In genomic region chr12:112841338-112841892, GRCm38 (mm10) we compare ENCODE assay signal across 12 mouse cellular contexts. TPM values are rescaled to one million over a fixed set of nuclear protein-coding genes. Genes with fewer than 3 reads are reported as not detected.
DNase-seq lines count a peak whose midpoint lies in the region; ATAC-seq and TF ChIP-seq lines count a peak whose summit lies in the region.
"Not testable (repeated sequence)": the region's sequence is repeated elsewhere in the genome, so short reads cannot be mapped to it uniquely, and the experiment has no call there.
"Had no signal": no experiment of that assay in that cellular context is flagged by ENCODE, and none has a peak within 500 bp of the region (broad histone marks: within the 10 kb centered on the region; RNA-seq: fewer than 3 reads in every experiment).

No protein-coding gene starts in this region.

- ATAC-seq in liver, postnatal 0 days = not testable (repeated sequence)

- TF ChIP-seq EP300 in liver, postnatal 0 days (IDR thresholded peaks at IDR 0.05; ENCODE audit: low read depth) = not testable (repeated sequence)

- 54% methylated on average over 4 of the region's 4 CpGs for WGBS in liver, postnatal 0 days (ENCODE audit: insufficient replicate concordance)

- H3K9me3 ChIP-seq in liver, postnatal 0 days (ENCODE audit: low read length) = not testable (repeated sequence)

- H3K9ac ChIP-seq in liver, postnatal 0 days (replicated peaks) = not testable (repeated sequence)

- not testable (repeated sequence) for H3K4me2 ChIP-seq in liver, postnatal 0 days (ENCODE audit: low read depth, low read length)

- not testable (repeated sequence) for H3K4me1 ChIP-seq in liver, postnatal 0 days (ENCODE audit: insufficient read depth)

- H3K36me3 ChIP-seq in liver, postnatal 0 days (replicated peaks; ENCODE audit: insufficient read depth, low read length) = not testable (repeated sequence)

- H3K27ac ChIP-seq in layer of hippocampus, adult 2 months; liver, postnatal 0 days (ENCODE audit: low read depth): not testable (repeated sequence)

- H3K27me3 ChIP-seq in liver, postnatal 0 days (ENCODE audit: insufficient read depth, low read length) = not testable (repeated sequence)

- H3K4me3 ChIP-seq in layer of hippocampus, adult 2 months; liver, postnatal 0 days (ENCODE audit: low read depth, low read length): not testable (repeated sequence)

- peak; percentile 14; the same call in 1 of the 2 replicates for TF ChIP-seq CTCF in layer of hippocampus, adult 2 months (conservative IDR thresholded peaks at IDR 0.05)
- TF ChIP-seq CTCF in liver, postnatal 0 days (IDR thresholded peaks at IDR 0.05; ENCODE audit: low read depth) = peak; percentile 11; the same call in 1 of the 2 replicates

- DNase-seq in ES-CJ7 (ENCODE audit: low read depth, low spot score) = peak; percentile 41
- DNase-seq in R1 (ENCODE audit: low read depth, low spot score) = peak; percentile 66
- not testable (repeated sequence) for DNase-seq in layer of hippocampus, adult 2 months (ENCODE audit: low spot score in 2 of 2); liver, postnatal 0 days
- peak; percentile 10 for DNase-seq in naive thymus-derived CD4-positive, alpha-beta T cell, adult 2 months (ENCODE audit: low read depth)
- peak; percentile 5 for DNase-seq in thymus, postnatal 14 days

RNA-seq across cellular contexts. Expression of gene Cdca4, which starts 12.2 kb away (rescaled TPM):
- total RNA-seq in layer of hippocampus, adult 2 months (2021) = 10 to 100 TPM in 1 of 2 experiments, 1 to 10 TPM in 1; 7.1 to 10.8 TPM
- 29.8 and 30.4 TPM in 2 replicates for polyA plus RNA-seq in liver, postnatal 0 days (2015; fragmentation: Nextera tagmentation; extraction: Ambion mirVana)

RNA-seq across cellular contexts. Expression of gene Gpr132, which starts 26.6 kb away (rescaled TPM):
- total RNA-seq in layer of hippocampus, adult 2 months (2021) = not detected
- 0.26 and 0.34 TPM in 2 replicates for polyA plus RNA-seq in liver, postnatal 0 days (2015; fragmentation: Nextera tagmentation; extraction: Ambion mirVana)
- polyA plus RNA-seq: forebrain, embryonic 13.5 days; forebrain, embryonic 16.5 days; hindbrain, embryonic 11.5 days; hindbrain, embryonic 14.5 days had no signal

RNA-seq across cellular contexts. Expression of gene Clba1, which starts 32.7 kb away (rescaled TPM):
- total RNA-seq in layer of hippocampus, adult 2 months (2021) = 10 to 100 TPM; 12.8 to 13.2 TPM
- 0.69 TPM in 2 replicates for polyA plus RNA-seq in liver, postnatal 0 days (2015; fragmentation: Nextera tagmentation; extraction: Ambion mirVana)

RNA-seq across cellular contexts. Expression of gene Ahnak2, which starts 39.0 kb away (rescaled TPM):
- total RNA-seq in layer of hippocampus, adult 2 months (2021) = 1 to 10 TPM; 3.3 to 3.5 TPM
- 0.22 and 0.36 TPM in 2 replicates for polyA plus RNA-seq in liver, postnatal 0 days (2015; fragmentation: Nextera tagmentation; extraction: Ambion mirVana)
- total RNA-seq: granulocyte monocyte progenitor cell, adult 5-6 weeks had no signal
- polyA plus RNA-seq: inflammation-experienced regulatory T-cells, adult 6 months had no signal
